Mouse (Mus musculus) ovary, adult 10 weeks (tissue): Measurements from ENCODE around the gene Nlrp6. TPM values are rescaled to one million over a fixed set of nuclear protein-coding genes. Genes with fewer than 3 reads are reported as not detected.

Source experiments
- polyA plus RNA-seq: library from polyadenylated mRNA; stranded (reverse); fragments of 350-450 nt; fragmentation: Illumina TruSeq; extraction: RNeasy Lipid Tissue Mini Kit (QIAGEN cat#74804); gene quantifications from one replicate; pipeline ENCODE4 v1.2.3, GENCODE M21; 2014

Nlrp6 gene
- polyA plus RNA-seq: not detected

GRCm38 (mm10) chr7:140920418-140921029, at the start of gene Nlrp6:
TSS of gene Nlrp6 (plus strand) at chr7:140920902.

GRCm38 (mm10) chr7:140881696-140882468, 38.8 kb upstream of the Nlrp6 start, which contains the start of the genes Psmd13 and Sirt3:
TSS of gene Psmd13 (plus strand) at chr7:140881968.
TSS of gene Sirt3 (minus strand) at chr7:140882309.

GRCm38 (mm10) chr7:140900220-140900619, 20.5 kb upstream of the Nlrp6 start, which contains the start of gene Cox8b:
TSS of gene Cox8b (minus strand) at chr7:140900446.

GRCm38 (mm10) chr7:140941222-140942051, 20.7 kb downstream of the Nlrp6 start, which contains the start of gene Pgghg:
TSS of gene Pgghg (plus strand) at chr7:140941391.

GRCm38 (mm10) chr7:140949824-140950530, 29.3 kb downstream of the Nlrp6 start, which contains the start of gene Ifitm5:
TSS of gene Ifitm5 (minus strand) at chr7:140950291.

GRCm38 (mm10) chr7:140955758-140956555, 35.3 kb downstream of the Nlrp6 start, which contains the start of the genes Gm45717 and Ifitm2:
TSS of gene Gm45717 (minus strand) at chr7:140955937.
TSS of gene Ifitm2 (minus strand) at chr7:140955987.

GRCm38 (mm10) chr7:140966921-140967320, 46.2 kb downstream of the Nlrp6 start, which contains the start of gene Ifitm1:
TSS of gene Ifitm1 (plus strand) at chr7:140967221.

Other genes with a start within 250 kb of the Nlrp6 start
- not detected for gene Olfr45, start 239.0 kb upstream of the Nlrp6 start, polyA plus RNA-seq
- gene Olfr541, start 223.6 kb upstream of the Nlrp6 start, polyA plus RNA-seq: not detected
- 42.0 TPM for gene Cyp2e1, start 157.2 kb upstream of the Nlrp6 start, polyA plus RNA-seq
- gene Syce1, start 133.1 kb upstream of the Nlrp6 start, polyA plus RNA-seq: not detected
- 0.91 TPM for gene Zfp941, start 98.7 kb upstream of the Nlrp6 start, polyA plus RNA-seq
- 1.1 TPM for gene Urah, start 85.9 kb upstream of the Nlrp6 start, polyA plus RNA-seq
- gene Scgb1c1, start 75.4 kb upstream of the Nlrp6 start, polyA plus RNA-seq: not detected
- not detected for gene Odf3, start 73.1 kb upstream of the Nlrp6 start, polyA plus RNA-seq
- gene Gm45785, start 64.6 kb upstream of the Nlrp6 start, polyA plus RNA-seq: not detected
- 3.4 TPM for gene Ric8a, start 63.9 kb upstream of the Nlrp6 start, polyA plus RNA-seq
- gene Bet1l, start 63.3 kb upstream of the Nlrp6 start, polyA plus RNA-seq: 1.5 TPM
- 107 TPM for gene Psmd13, start 38.9 kb upstream of the Nlrp6 start, polyA plus RNA-seq
- 1.9 TPM for gene Sirt3, start 38.6 kb upstream of the Nlrp6 start, polyA plus RNA-seq
- gene Cox8b, start 20.5 kb upstream of the Nlrp6 start, polyA plus RNA-seq: not detected
- 1.5 TPM for gene Pgghg, start 20.5 kb downstream of the Nlrp6 start, polyA plus RNA-seq
- gene Ifitm5, start 29.4 kb downstream of the Nlrp6 start, polyA plus RNA-seq: not detected
- not detected for gene Gm45717, start 35.0 kb downstream of the Nlrp6 start, polyA plus RNA-seq
- 100 TPM for gene Ifitm2, start 35.1 kb downstream of the Nlrp6 start, polyA plus RNA-seq
- gene Ifitm1, start 46.3 kb downstream of the Nlrp6 start, polyA plus RNA-seq: 17.8 TPM
- gene Ifitm3, start 89.9 kb downstream of the Nlrp6 start, polyA plus RNA-seq: 13.0 TPM
- gene Ifitm6, start 97.0 kb downstream of the Nlrp6 start, polyA plus RNA-seq: 3.7 TPM
- not detected for gene Gm17387, start 108.2 kb downstream of the Nlrp6 start, polyA plus RNA-seq
- not detected for gene B4galnt4, start 140.2 kb downstream of the Nlrp6 start, polyA plus RNA-seq
- gene Pkp3, start 157.3 kb downstream of the Nlrp6 start, polyA plus RNA-seq: not detected
- gene Sigirr, start 179.7 kb downstream of the Nlrp6 start, polyA plus RNA-seq: not detected
- not detected for gene Ano9, start 196.9 kb downstream of the Nlrp6 start, polyA plus RNA-seq
- gene Ptdss2, start 201.5 kb downstream of the Nlrp6 start, polyA plus RNA-seq: 21.8 TPM